Mouse (Mus musculus): Measurements from ENCODE around the gene Olfr1349. TPM values are rescaled to one million over a fixed set of nuclear protein-coding genes. Genes with fewer than 3 reads are reported as not detected.
"Not testable (repeated sequence)": the region's sequence is repeated elsewhere in the genome, so short reads cannot be mapped to it uniquely, and the experiment has no call there.

Gene Olfr1349
- polyA plus RNA-seq, 1 experiment = not detected

DNA sequence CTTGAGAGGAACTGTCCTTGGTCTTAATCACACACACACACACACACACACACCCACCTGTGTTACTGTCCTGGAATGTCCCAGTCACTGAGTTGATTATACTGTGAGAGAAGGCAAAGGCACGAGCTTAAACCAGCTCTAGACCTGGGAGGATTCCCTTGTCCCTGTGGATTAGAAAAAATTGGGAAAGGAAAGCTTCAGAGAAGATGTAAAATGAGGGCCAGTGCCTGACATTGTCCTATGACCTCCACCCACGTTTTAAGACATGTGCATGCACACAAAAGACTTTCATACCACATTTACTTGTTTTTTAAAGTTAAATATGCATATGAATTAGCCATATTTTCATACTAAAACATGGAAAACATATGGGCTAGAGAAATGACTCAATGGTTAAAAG is 35.9 kb downstream of the Olfr1349 start, which contains the start of gene Olfr5:
Gene Olfr5 (minus strand): TSS at position 101 of the 400 bp plus-strand sequence.
- WGBS = 16% methylated on average over 2 of the region's 2 CpGs
- no peak within 1 kb of the TSS for H3K27ac ChIP-seq (ENCODE audit: insufficient read depth, low read length)
- no peaks in the 10 kb centered on the region for H3K4me1 ChIP-seq (ENCODE audit: control insufficient read depth, insufficient read depth, insufficient read length)
- H3K4me3 ChIP-seq (ENCODE audit: extremely low read depth, insufficient read depth, insufficient read length) = no peak within 1 kb of the TSS
- no peaks in the 10 kb centered on the region for H3K36me3 ChIP-seq (ENCODE audit: control insufficient read depth, insufficient read depth, low read length)
- H3K27me3 ChIP-seq (ENCODE audit: control insufficient read depth, insufficient read depth, low read length) = no peaks in the 10 kb centered on the region
- no peak for TF ChIP-seq POLR2A (IDR thresholded peaks at IDR 0.05; ENCODE audit: low read depth, low read length)
- no peak for DNase-seq (ENCODE audit: low read depth in 1 of 2, low spot score in 2 of 2)

DNA sequence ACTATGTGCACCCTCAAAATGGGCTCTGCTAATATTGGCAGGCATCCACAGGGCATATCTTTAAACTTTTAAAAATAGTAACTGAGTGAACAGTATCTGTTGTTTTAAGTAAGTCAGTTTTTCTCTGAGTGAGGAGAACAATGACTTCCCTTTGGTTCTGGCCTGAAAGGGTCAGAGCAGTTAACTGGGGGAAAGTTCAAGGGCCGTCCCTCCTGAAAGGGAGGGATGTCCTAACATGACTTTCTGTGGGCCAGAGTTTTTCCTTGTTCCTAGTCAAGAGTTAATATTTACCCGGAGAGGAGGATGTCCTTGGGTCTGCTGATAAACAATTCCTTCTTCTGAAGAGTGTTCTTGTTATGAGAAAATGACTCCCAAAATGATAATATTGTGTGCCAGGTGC is 45.1 kb downstream of the Olfr1349 start:
- not testable (repeated sequence) for H3K36me3 ChIP-seq (ENCODE audit: control insufficient read depth, insufficient read depth, low read length); H3K27ac ChIP-seq (ENCODE audit: insufficient read depth, low read length); DNase-seq (ENCODE audit: low read depth in 1 of 2, low spot score in 2 of 2); H3K27me3 ChIP-seq (ENCODE audit: control insufficient read depth, insufficient read depth, low read length); H3K4me3 ChIP-seq (ENCODE audit: extremely low read depth, insufficient read depth, insufficient read length); H3K4me1 ChIP-seq (ENCODE audit: control insufficient read depth, insufficient read depth, insufficient read length)
- WGBS = 84% methylated on average over 2 of the region's 2 CpGs

DNA sequence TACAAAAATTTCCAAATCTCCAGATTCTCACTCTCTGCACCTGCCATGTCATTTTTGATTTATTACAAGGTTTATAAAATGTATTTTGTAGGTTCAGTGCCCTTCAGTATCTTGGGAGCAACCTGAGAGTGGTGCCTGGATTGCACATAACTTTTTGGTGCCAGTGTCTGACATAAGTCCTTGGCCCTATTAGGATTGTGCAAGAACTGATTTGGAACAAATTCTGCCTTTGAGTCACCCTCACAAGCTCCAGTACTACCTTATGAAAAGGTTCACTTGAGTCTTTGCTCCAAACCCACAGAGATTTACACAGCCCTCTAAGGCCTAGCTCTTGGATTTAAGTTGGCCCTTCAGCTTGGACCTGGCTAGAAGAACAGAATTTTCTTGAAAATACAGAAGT is 55.8 kb downstream of the Olfr1349 start, which contains the start of gene Olfr1346:
Gene Olfr1346 (plus strand): TSS at position 151 of the 400 bp plus-strand sequence.
- no peak for DNase-seq (ENCODE audit: low read depth in 1 of 2, low spot score in 2 of 2)
- no peaks in the 10 kb centered on the region for H3K4me1 ChIP-seq (ENCODE audit: control insufficient read depth, insufficient read depth, insufficient read length)
- no peaks in the 10 kb centered on the region for H3K27me3 ChIP-seq (ENCODE audit: control insufficient read depth, insufficient read depth, low read length)
- H3K36me3 ChIP-seq (ENCODE audit: control insufficient read depth, insufficient read depth, low read length) = no peaks in the 10 kb centered on the region
- no peak within 1 kb of the TSS for H3K4me3 ChIP-seq (ENCODE audit: extremely low read depth, insufficient read depth, insufficient read length)
- H3K27ac ChIP-seq (ENCODE audit: insufficient read depth, low read length) = no peak within 1 kb of the TSS
- TF ChIP-seq CTCF (IDR thresholded peaks at IDR 0.05; ENCODE audit: extremely low read depth, insufficient read depth, insufficient read length, insufficient replicate concordance) (no peak), POLR2A (IDR thresholded peaks at IDR 0.05; ENCODE audit: low read depth, low read length) (no peak)

Other genes starting within 250 kb of the Olfr1349 start
- 0.35 and 0.44 TPM in 2 replicates for gene Zfp667, start 236.4 kb downstream of the Olfr1349 start, polyA plus RNA-seq (2012; rRNA removed)
- 0.56 and 0.77 TPM in 2 replicates for gene Zfp583, start 191.7 kb downstream of the Olfr1349 start, polyA plus RNA-seq (2012; rRNA removed)
- gene Gm3854, start 179.2 kb downstream of the Olfr1349 start, polyA plus RNA-seq (2012; rRNA removed) = 0.02 and 0.08 TPM in 2 replicates
- 0.13 and 0.29 TPM in 2 replicates for gene Zfp78, start 159.7 kb downstream of the Olfr1349 start, polyA plus RNA-seq (2012; rRNA removed)
- gene Zfp28, start 139.7 kb downstream of the Olfr1349 start, polyA plus RNA-seq (2012; rRNA removed) = 1.3 and 1.4 TPM in 2 replicates
- gene Smim17, start 124.2 kb downstream of the Olfr1349 start, polyA plus RNA-seq (2012; rRNA removed) = not detected in 2 replicates
- gene Gm20715, start 112.7 kb downstream of the Olfr1349 start, polyA plus RNA-seq (2012; rRNA removed) = not detected in 2 replicates
- gene Olfr1344, start 84.3 kb downstream of the Olfr1349 start, polyA plus RNA-seq (2012; rRNA removed) = not detected in 2 replicates
- not detected in 2 replicates for gene Olfr1336, start 66.8 kb downstream of the Olfr1349 start, polyA plus RNA-seq (2012; rRNA removed)
- gene Olfr1346, start 55.8 kb downstream of the Olfr1349 start, polyA plus RNA-seq (2012; rRNA removed) = not detected in 2 replicates
- not detected in 2 replicates for gene Olfr5, start 36.0 kb downstream of the Olfr1349 start, polyA plus RNA-seq (2012; rRNA removed)
- not detected in 2 replicates for gene Olfr1347, start 23.2 kb downstream of the Olfr1349 start, polyA plus RNA-seq (2012; rRNA removed)
- gene Olfr1348, start 14.2 kb downstream of the Olfr1349 start, polyA plus RNA-seq (2012; rRNA removed) = not detected in 2 replicates
- gene Olfr1350, start 41.9 kb upstream of the Olfr1349 start, polyA plus RNA-seq (2012; rRNA removed) = not detected in 2 replicates
- 0.02 TPM in 2 replicates for gene Zim1, start 173.5 kb upstream of the Olfr1349 start, polyA plus RNA-seq (2012; rRNA removed)
- 0.58 and 0.64 TPM in 2 replicates for gene Peg3, start 207.5 kb upstream of the Olfr1349 start, polyA plus RNA-seq (2012; rRNA removed)
- not detected in 2 replicates for gene Usp29, start 207.6 kb upstream of the Olfr1349 start, polyA plus RNA-seq (2012; rRNA removed)